Mouse (Mus musculus): Measurements from ENCODE around the gene Pias4.
A peak's percentile ranks its signal among the peaks of the same experiment; 100 is the strongest.

Gene Pias4

DNA sequence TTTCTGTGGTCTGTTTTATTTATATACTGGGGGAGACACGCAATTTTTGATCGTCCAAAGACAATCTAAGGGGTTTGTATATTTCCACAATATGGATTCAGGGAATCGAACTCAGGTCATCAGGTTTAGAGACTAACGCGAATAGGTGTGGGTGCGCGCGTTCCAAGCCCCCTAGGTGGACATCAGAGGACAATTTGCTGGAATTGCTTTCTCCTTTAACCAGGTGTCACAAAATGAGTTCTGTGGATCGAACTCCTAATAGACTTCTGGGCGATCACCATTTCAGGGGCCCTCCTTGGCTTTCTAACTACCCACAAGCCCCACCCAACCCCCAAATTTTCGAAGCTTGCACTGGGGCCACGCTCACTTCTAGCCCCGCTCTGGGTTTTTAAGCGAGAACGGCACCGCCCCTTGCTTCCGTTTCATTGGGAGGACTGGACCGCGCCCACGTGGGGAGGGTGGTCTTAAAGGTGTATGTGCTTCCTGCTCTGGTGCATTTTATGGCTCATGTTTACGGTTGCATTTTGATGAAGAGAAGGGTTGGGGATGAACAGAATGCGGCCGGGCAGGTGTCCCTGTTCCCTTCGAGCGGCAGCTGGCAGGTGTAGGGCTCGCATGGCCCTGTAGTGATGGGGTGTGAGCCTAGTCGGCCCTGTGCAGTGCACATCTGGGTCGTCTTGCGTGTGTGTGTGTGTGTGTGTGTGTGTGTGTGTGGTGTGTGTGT, 960 bp upstream of the Pias4 start:
- DNase-seq: peak; percentile 88 to 93

DNA sequence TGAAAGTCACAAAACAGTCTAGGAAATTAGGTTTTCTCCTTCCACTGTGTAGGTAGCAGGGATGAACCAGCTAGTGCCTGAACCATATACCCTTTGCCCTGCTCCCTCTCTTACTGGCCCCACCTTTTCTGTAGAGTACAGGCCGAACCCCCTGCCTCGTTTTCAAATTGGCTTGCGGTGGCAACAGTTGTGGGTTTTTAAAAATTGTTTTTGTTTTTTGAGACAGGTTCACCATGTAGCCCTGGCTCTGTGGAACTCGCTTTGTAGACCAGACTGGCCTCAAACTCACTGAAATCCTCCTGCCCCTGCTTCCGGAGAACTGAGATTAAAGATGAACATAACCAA, 336 bp upstream of the Pias4 start:
- DNase-seq: no peak

- DNase-seq: no peak
Measured at GRCm38 (mm10) chr10:81165118-81165517, 2.6 kb downstream of the Pias4 start.

DNA sequence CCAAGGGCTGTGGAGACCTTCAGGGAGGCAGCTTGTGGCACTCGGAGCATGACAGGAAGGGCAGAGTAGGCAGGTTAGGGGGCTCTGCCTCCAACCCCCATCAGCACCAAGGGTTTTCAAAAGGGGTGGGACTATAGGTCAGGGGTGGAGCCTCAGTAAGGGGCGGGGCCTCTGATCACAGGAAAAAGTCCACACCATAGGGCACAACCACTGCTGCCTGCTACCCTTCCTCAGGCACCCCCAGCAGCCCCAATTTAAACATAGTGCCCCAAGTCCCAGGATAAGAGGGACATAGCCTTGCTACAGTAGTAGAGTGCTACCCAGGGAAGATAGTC, 5.4 kb downstream of the Pias4 start:
- DNase-seq: no peak

DNA sequence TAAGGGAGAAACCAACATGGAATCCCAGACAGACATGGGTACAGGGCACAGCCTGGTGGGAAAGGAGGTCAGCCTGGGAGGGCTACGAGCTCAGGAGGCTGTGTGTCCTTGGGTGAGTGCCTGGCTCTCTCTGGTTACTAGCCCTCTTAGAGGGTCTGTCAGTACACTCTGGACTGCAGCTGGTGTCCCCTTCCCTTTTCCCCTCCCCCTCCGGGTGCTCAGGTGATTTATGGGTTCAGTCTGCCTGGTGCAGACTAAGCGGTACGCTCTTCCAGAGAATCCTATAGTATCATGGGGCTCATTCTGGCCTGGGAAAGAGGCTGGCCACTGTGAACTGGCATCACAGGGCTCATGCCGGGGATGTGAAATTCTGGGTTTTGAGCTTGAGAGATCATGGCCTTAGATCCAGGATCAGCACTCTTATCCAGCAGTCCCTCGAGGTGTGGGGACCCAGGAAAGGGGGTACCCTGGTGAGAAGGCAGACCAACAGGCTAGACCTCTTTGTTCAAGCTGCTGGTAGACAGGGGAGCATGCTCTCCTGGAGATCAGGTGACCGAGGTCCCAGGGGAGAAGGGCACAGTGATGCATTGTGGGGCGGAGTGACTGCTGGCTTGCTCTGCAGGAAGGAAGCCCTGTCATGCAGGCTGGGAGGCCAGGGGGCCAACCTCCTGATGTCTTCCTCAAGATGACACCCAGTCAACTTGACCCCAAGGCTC, 6.0 kb downstream of the Pias4 start:
- DNase-seq: no peak

DNA sequence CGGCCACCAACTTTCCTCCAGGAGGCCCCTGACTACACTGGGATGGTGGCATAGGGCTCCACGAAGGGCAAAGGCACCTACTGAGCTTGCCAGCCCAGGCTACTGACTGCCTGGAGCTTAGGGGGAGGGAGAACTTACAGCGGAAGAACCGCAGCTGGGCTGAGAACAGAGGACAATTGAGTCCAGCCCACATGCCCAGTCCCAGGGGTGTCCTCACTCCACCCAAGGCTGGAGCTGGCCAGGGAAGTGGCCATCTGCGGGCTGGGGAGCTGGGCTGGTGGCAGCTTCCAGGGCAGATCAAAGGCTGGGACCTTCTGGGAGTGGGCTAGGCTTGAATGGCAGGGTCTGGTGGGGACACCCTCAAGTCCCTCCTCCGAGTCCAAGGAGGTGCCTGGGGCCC, 13.0 kb downstream of the Pias4 start:
- no peak for DNase-seq

- DNase-seq: no peak
Measured at GRCm38 (mm10) chr10:81154313-81154712, 13.4 kb downstream of the Pias4 start.

- DNase-seq: no peak
Measured at GRCm38 (mm10) chr10:81152609-81153008, 15.1 kb downstream of the Pias4 start.

DNA sequence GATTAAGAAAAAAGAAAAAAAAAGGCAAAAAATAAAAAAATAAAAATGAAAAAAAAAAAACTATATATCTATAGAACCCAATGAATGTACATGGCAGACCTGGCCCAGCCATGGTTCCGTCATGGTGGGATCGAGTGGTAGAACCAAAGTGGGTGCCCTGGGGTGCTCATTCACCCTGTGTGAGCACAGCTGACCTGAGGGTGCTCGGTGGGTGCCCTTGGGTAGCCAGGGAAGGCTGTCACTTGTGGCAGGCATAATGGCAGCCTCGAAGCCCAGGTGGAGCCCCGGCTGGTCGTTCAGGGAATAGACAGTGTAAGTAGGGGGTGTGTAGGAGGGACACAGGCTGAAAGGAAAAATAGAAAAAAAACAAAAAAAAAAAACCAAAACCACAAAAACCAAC, 16.5 kb downstream of the Pias4 start:
- no peak for DNase-seq

GRCm38 (mm10) chr10:81146296-81146695, 21.4 kb downstream of the Pias4 start:
- no peak for DNase-seq

DNA sequence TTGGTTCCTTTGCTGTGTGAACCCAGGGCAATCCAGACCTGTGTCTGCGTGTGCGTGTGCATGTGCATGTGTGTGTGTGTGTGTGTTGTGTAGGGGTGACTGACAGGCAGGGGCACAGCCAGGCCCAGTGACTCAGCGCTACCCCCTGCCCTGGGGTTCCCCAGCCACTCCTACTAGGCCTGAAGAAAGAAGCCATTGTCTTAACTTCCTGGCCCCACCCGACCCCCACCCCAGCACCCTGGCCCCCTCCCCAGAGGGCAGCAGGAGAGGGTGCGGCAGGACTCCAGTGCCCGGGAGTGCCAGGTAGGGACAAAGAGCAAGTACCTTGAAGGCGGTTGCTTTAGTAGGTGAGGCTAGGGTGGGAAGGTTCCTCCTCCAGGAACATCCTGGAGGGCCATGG, 21.9 kb downstream of the Pias4 start:
- DNase-seq: no peak

DNA sequence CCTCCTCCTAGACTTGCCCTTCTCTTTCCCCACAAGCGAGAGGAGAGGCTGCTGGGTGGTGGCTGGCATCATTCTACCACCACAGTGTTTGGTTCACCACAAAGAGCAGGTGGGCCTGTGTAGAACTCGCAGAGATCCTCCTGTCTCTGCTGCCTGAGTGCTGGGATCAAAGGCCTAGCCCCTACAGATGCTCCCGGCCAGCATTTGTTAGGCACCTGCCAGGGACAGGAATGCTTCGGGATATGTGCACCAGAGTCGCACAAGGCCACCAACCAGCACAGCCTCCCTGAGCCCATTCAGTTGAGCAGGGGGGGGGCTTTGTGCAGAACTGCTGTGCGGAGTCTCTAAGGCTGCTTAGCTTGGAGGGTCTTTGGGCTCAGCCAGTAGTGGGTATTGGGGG, 22.4 kb downstream of the Pias4 start:
- no peak for DNase-seq

- DNase-seq: no peak
Measured at GRCm38 (mm10) chr10:81144667-81145066, 23.1 kb downstream of the Pias4 start.

- no peak for DNase-seq
Measured at GRCm38 (mm10) chr10:81143845-81144437, 23.8 kb downstream of the Pias4 start.

GRCm38 (mm10) chr10:81143157-81143633, 24.5 kb downstream of the Pias4 start:
- no peak for DNase-seq

GRCm38 (mm10) chr10:81142551-81142981, 25.2 kb downstream of the Pias4 start:
- DNase-seq: no peak

DNA sequence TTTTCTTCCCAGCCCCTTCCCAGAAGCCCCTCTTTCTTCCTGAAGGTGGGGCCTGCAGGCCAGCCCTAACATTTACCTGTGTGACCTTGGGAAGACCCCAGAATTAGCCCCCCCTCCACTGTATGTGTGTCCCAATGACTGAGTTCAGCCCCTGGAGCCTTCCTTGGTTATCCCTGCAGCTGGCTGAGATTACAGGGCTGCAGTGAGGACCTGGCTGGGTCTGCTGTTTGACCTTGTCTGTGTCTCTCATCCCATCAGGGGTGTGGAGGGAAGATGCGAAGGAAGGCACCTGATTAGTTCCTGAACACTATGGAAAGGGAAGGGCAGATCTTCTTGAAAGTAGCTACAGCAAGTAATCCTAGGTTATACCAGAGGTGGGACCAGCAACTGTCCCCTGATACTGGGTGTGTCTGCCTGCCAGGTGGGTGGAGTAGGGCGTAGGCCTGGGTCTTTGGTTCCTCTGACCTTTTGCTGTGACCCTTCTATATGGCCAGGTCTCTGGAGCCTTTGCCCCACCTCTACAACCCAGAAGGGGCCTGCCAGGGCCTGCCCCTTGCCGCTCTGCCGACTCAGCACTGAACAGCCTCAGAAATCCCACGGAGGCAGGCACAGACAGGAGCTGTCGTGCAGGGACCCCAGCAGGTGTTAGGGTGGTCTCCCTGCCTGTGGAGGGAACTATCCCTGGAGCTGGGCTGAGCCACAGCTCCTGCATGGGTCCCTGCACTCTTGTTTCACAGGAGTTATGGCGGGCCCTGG, 26.1 kb downstream of the Pias4 start:
- no peak for DNase-seq

DNA sequence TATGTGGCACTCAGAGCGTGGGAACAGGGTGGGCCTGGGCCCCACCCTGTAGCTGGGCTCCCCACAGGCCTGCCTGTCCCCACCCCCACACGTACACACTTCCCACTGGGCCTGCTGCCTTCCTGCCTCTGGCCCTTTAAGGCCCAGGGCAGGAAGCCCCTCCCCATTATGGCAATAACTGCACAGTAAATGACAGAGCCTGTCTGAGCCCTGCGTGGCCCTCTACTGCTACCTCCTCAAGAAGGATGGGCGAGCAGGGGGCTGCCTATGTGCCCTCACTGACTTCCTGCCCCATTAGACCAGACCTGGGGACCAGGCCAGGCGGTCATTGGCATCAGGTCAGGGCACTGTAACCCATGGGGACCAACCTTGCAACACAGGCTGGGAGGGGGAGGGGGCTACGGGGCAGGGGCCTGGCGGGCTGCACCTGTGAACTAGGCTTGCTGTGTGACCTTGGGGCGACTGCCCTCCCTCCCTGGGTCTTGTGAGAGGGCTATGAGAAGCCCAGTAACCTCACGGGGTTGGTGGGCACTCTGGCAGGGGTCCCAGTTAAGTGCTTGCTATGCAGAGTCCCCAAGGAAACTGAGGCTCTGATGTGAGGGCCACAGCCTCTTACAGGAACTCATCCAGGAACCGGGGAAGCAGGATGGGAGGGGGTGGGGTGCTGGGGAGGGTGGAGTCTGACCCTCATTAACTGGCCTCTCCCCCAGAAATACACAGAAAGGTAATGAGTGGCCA, 26.8 kb downstream of the Pias4 start:
- peak in 1 of 2 experiments; percentile 57 for DNase-seq

DNA sequence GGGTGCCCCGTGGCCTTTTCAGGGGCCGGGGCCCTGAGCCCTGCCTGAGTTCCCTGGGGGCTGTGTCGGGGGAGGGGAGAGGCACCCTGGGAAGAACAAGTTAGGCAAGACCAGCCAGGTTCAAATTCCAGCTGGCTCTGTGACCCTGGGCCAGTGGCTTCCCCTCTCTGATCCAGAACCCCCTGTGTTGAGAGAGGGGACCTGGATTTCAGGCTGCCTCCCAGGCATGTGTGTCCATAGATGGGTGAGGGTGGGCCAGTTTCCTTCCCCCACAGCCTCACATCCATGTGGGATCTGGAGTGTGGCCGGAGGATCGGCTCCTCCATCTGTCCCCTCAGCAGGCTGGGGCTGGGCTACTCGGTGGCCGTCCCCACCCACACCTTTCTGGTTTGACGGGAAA, 27.7 kb downstream of the Pias4 start:
- DNase-seq: no peak

DNA sequence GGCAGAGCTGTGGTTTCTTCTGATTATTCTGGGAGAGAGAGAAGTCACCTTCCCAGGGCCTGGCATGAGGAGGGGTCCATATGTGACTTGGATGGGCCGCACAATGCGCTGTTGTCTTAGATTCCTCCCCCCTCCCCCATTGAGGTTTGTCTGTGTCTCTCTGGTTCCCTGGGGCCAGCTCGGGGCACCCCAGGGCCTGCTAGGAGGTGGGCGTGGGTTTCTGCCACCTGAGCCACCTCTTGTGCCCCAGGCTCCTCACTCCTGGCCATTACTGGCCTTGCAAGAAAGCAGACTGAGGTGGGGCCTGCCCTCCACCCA, 28.2 kb downstream of the Pias4 start:
- no peak for DNase-seq

- DNase-seq: no peak
Measured at GRCm38 (mm10) chr10:81138821-81139528, 28.7 kb downstream of the Pias4 start.

GRCm38 (mm10) chr10:81138131-81138782, 29.5 kb downstream of the Pias4 start:
- DNase-seq: no peak
